Mouse (Mus musculus) CH12.LX (cell line): ENCODE results near the gene Fer1l5. TPM values are rescaled to one million over a fixed set of nuclear protein-coding genes. Genes with fewer than 3 reads are reported as not detected.

ENCODE experiments used
- DNase-seq: peaks from one replicate; pipeline ENCODE4 v3.0.0-alpha.2; 2013; ENCODE audit errors: extremely low read depth
- H3K27ac ChIP-seq: 2 replicates; pipeline ENCODE4 v1.5.1; 2012; ENCODE audit warnings: low read depth, mild to moderate bottlenecking, control low read depth, moderate library complexity; ENCODE audit not compliant: insufficient read depth
- H3K27me3 ChIP-seq: replicated peaks from 2 replicates; pipeline ENCODE3; 2012; ENCODE audit warnings: inconsistent platforms
- H3K36me3 ChIP-seq, 2 experiments: replicated peaks in 1 of 2; 2 replicates each; pipeline versions ENCODE3 to v1.6.1; 2012; ENCODE audit warnings: inconsistent platforms in 1 of 2, low read length in 1 of 2, mild to moderate bottlenecking in 1 of 2, mixed read lengths in 1 of 2, moderate library complexity in 1 of 2; ENCODE audit not compliant: control insufficient read depth in 1 of 2, insufficient read depth in 1 of 2
- H3K4me1 ChIP-seq, 2 experiments: 2 replicates each; pipeline ENCODE4 v1.6.1; 2012; ENCODE audit warnings: inconsistent platforms in 1 of 2, moderate library complexity in 1 of 2; ENCODE audit not compliant: insufficient read depth in 2 of 2, control insufficient read depth in 1 of 2
- H3K4me2 ChIP-seq: 2 replicates; pipeline ENCODE4 v1.6.1; 2012; ENCODE audit warnings: low read depth, mild to moderate bottlenecking, control low read depth; ENCODE audit not compliant: poor library complexity, insufficient read depth, severe bottlenecking
- H3K4me3 ChIP-seq, 3 experiments: fragments of 150-350 bp in 1 of 3; sonication (generic) in 1 of 3; replicated peaks in 1 of 3; 2 replicates each; pipeline versions ENCODE3 to v1.5.1; 2011 to 2012; ENCODE audit warnings: low read depth in 2 of 3, low read length in 2 of 3, mild to moderate bottlenecking in 2 of 3, moderate library complexity in 2 of 3, control low read depth in 1 of 3, improper control_type of control experiment in 1 of 3, inconsistent platforms in 1 of 3, mixed read lengths in 1 of 3; ENCODE audit not compliant: poor library complexity in 1 of 3
- H3K79me2 ChIP-seq: replicated peaks from 2 replicates; pipeline ENCODE4 v1.6.1; 2012; ENCODE audit warnings: mild to moderate bottlenecking, moderate library complexity; ENCODE audit not compliant: control insufficient read depth, poor library complexity, insufficient read depth, severe bottlenecking; ENCODE audit errors: extremely low read depth
- H3K9ac ChIP-seq: 2 replicates; pipeline ENCODE4 v1.6.1; 2012; ENCODE audit warnings: low read depth, mild to moderate bottlenecking, control low read depth, moderate library complexity; ENCODE audit not compliant: insufficient read depth
- H3K9me3 ChIP-seq: replicated peaks from 2 replicates; pipeline ENCODE3; 2012; ENCODE audit warnings: low read length, inconsistent platforms, mixed read lengths
- BHLHE40 ChIP-seq: IDR thresholded peaks from 2 replicates; pipeline ENCODE4 v1.6.1; 2011; ENCODE audit warnings: mild to moderate bottlenecking, low read depth, low read length, improper control_type of control experiment
- CTCF ChIP-seq, 2 experiments: IDR thresholded peaks in 1 of 2; conservative IDR thresholded peaks in 1 of 2; 2 replicates each; pipeline ENCODE4 v1.5.1; 2011 to 2012; ENCODE audit warnings: low read depth in 2 of 2, low read length in 2 of 2, improper control_type of control experiment in 1 of 2, inconsistent platforms in 1 of 2, mild to moderate bottlenecking in 1 of 2, moderate library complexity in 1 of 2
- ELF1 ChIP-seq: IDR thresholded peaks from 2 replicates; pipeline ENCODE4 v1.6.1; 2014; ENCODE audit warnings: low read depth, mild to moderate bottlenecking, inconsistent platforms, low read length, improper control_type of control experiment
- GABPA ChIP-seq: IDR thresholded peaks from 2 replicates; pipeline ENCODE4 v1.6.1; 2012; ENCODE audit warnings: low read depth, low read length, improper control_type of control experiment, inconsistent platforms; ENCODE audit not compliant: insufficient replicate concordance
- HCFC1 ChIP-seq: IDR thresholded peaks from 2 replicates; pipeline ENCODE4 v1.6.1; 2012; ENCODE audit warnings: low read depth, mild to moderate bottlenecking, inconsistent platforms, low read length, improper control_type of control experiment
- IRF4 ChIP-seq: IDR thresholded peaks from 2 replicates; pipeline ENCODE4 v1.6.1; 2014; ENCODE audit warnings: low read depth, mild to moderate bottlenecking, inconsistent platforms, low read length, improper control_type of control experiment
- JUN ChIP-seq: IDR thresholded peaks from 2 replicates; pipeline ENCODE4 v1.6.1; 2011; ENCODE audit warnings: low read depth, mild to moderate bottlenecking, low read length, improper control_type of control experiment, moderate library complexity; ENCODE audit not compliant: insufficient read depth
- MAFK ChIP-seq: IDR thresholded peaks from 2 replicates; pipeline ENCODE4 v1.6.1; 2011; ENCODE audit warnings: low read length, improper control_type of control experiment; ENCODE audit not compliant: insufficient replicate concordance
- MAX ChIP-seq: IDR thresholded peaks from 2 replicates; pipeline ENCODE4 v1.6.1; 2011; ENCODE audit warnings: low read length, improper control_type of control experiment
- MAZ ChIP-seq: IDR thresholded peaks from 2 replicates; pipeline ENCODE4 v1.6.1; 2012; ENCODE audit warnings: low read depth, mild to moderate bottlenecking, inconsistent platforms, low read length, improper control_type of control experiment, moderate library complexity
- MXI1 ChIP-seq: IDR thresholded peaks from 2 replicates; pipeline ENCODE4 v1.6.1; 2011; ENCODE audit warnings: mild to moderate bottlenecking, low read depth, low read length, improper control_type of control experiment
- NELFE ChIP-seq: IDR thresholded peaks from 2 replicates; pipeline ENCODE4 v1.6.1; 2011; ENCODE audit warnings: low read depth, low read length, improper control_type of control experiment
- NRF1 ChIP-seq: IDR thresholded peaks from 2 replicates; pipeline ENCODE4 v1.6.1; 2014; ENCODE audit warnings: low read depth, mild to moderate bottlenecking, inconsistent platforms, low read length, improper control_type of control experiment, moderate library complexity
- PAX5 ChIP-seq: IDR thresholded peaks from 2 replicates; pipeline ENCODE4 v1.6.1; 2012; ENCODE audit warnings: low read length, inconsistent platforms, mixed read lengths
- POLR2A ChIP-seq: IDR thresholded peaks from 2 replicates; pipeline ENCODE4 v1.6.1; 2011; ENCODE audit warnings: low read depth, mild to moderate bottlenecking, improper control_type of control experiment, low read length
- RCOR1 ChIP-seq: conservative IDR thresholded peaks from 2 replicates; pipeline ENCODE4 v1.6.1; 2012; ENCODE audit warnings: low read depth, mild to moderate bottlenecking, inconsistent platforms, low read length, improper control_type of control experiment
- SMC3 ChIP-seq: IDR thresholded peaks from 2 replicates; pipeline ENCODE4 v1.6.1; 2011; ENCODE audit warnings: low read depth, low read length, improper control_type of control experiment
- UBTF ChIP-seq: IDR thresholded peaks from 2 replicates; pipeline ENCODE4 v1.6.1; 2012; ENCODE audit warnings: low read depth, mild to moderate bottlenecking, inconsistent platforms, low read length, improper control_type of control experiment, moderate library complexity
- ZC3H11A ChIP-seq: IDR thresholded peaks from 2 replicates; pipeline ENCODE4 v1.6.1; 2012; ENCODE audit warnings: low read depth, mild to moderate bottlenecking, inconsistent platforms, low read length, improper control_type of control experiment
- ZKSCAN1 ChIP-seq: IDR thresholded peaks from 2 replicates; pipeline ENCODE4 v1.6.1; 2012; ENCODE audit warnings: low read depth, inconsistent platforms, low read length, improper control_type of control experiment, borderline replicate concordance
- ZMIZ1 ChIP-seq: IDR thresholded peaks from 2 replicates; pipeline ENCODE4 v1.6.1; 2012; ENCODE audit warnings: low read depth, mild to moderate bottlenecking, inconsistent platforms, low read length, improper control_type of control experiment
- dilution Hi-C: fragments of 300-500 bp; cut with MboI; formaldehyde crosslinking; loops from 2 replicates; pipeline ENCODE4 v1.14.3; 2020; ENCODE audit warnings: low sequenced_read_pairs; ENCODE audit not compliant: extremely low pct_unique_long_range_greater_than_20kb, extremely low pct_ligation_motif_present
- in situ Hi-C: fragments of 300-500 bp; cut with MboI; formaldehyde crosslinking; loops from 3 replicates; pipeline ENCODE4 v1.14.3; 2019; ENCODE audit warnings: low sequenced_read_pairs, low pct_ligation_motif_present, low pct_unique_long_range_greater_than_20kb, mixed read lengths
- polyA plus RNA-seq: library from polyadenylated mRNA; unstranded; fragments of >175 nt; gene quantifications from 2 replicates; pipeline ENCODE4 v1.2.1, GENCODE M21; 2012; ENCODE audit warnings: low read depth; ENCODE audit not compliant: insufficient read length
- total RNA-seq, 2 experiments: library from RNA; depleted of rRNA; stranded (reverse); fragments of 300-350 nt in 1 of 2; fragments of >200 nt in 1 of 2; gene quantifications; 2 replicates each; pipeline ENCODE4 v1.2.3; 2012 to 2014

The Fer1l5 gene
- total and polyA plus RNA-seq, 3 experiments: 1.2 TPM; not detected in 2

DNA sequence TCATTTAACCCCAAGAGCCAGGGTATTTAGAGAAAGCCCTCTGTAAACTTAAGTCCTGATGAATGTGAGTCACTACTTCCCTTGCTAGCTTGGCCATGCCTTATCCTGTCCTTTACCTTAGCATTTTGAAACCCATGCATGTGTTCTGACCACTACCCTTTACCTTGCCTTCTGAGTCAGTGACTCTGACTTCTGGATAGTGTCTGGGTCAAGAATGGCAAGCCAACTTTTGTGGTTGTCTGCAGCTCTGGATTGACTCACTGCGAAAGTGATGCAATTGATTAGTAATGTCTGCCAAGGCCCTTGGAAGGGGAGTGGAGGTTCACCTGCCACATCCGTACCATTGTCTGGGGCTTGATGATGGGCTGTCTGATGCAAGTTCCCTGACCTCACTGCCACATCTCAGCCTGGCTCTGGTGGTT lies 46.2 kb upstream of the Fer1l5 start (continued):
- TF ChIP-seq HCFC1 (no peak), MAFK (no peak)

DNA sequence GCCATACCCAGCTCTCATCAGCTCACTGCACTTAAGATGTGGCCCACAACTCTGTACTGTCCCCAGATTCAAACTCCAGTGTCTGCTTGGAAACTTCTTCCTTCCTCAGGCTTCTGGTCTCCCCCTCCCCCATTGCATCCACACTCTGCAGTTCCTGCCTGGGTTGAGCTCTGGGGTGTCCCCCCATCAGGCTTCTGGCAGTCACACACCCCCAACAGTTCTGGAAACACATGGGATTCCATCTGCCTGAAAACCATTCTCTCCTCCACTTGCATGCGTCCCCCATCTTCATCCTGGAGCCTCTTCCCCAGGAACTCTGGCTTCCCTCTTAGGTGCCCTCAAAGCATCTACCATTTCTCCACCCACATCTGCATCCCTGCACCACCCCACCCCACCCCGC lies 45.3 kb upstream of the Fer1l5 start:
- no peaks in the 10 kb centered on the region for H3K27me3 ChIP-seq
- dilution Hi-C loops: no loop called here
- H3K4me1 ChIP-seq: peaks cover 9 to 13% of the 10 kb centered on the region in 2 experiments
- no peak overlapping the region for H3K4me2 ChIP-seq
- H3K9ac ChIP-seq: no peak overlapping the region
- in situ Hi-C loops: loop anchor here (10.0 kb wide), 1 partner anchor 148 kb away; the partner anchor contains the start of gene Cnnm4
- H3K27ac ChIP-seq: no peak overlapping the region
- H3K9me3 ChIP-seq: no peaks in the 10 kb centered on the region
- H3K36me3 ChIP-seq: peaks cover 5 to 42% of the 10 kb centered on the region in 2 experiments
- H3K79me2 ChIP-seq: no peaks in the 10 kb centered on the region
- TF ChIP-seq NELFE (no peak), IRF4 (no peak), ELF1 (no peak), UBTF (no peak), BHLHE40 (no peak), MAZ (no peak), POLR2A (no peak), MXI1 (no peak), HCFC1 (no peak), SMC3 (no peak), CTCF (conservative IDR thresholded peaks at IDR 0.05 in 1 of 2, IDR thresholded peaks at IDR 0.05 in 1 of 2; ENCODE audit: low read depth in 2 of 2, low read length in 2 of 2) (no peak)
- TF ChIP-seq, all 38 proteins: peak for 0
- DNase-seq: no peak
- H3K4me3 ChIP-seq: no peak overlapping the region

DNA sequence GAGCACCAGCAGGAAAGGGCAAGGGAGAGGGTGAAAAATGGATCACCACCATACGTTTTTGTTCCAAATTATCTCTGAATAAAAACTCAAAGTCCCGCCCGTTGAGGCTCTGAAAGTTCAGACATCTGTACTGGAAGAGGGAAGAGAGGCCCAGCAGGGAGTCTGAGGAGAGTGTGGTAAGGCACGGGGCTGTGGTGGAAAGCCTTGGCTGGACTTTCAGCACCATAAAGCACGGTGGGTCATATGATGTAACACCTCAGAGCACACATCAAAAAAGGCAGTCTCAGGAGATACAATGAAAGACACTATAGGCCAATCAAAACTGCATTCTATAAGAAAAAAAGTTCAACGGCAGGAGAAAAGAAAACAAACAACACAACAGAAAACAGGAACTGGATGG lies 40.3 kb upstream of the Fer1l5 start:
- no peak overlapping the region for H3K27ac ChIP-seq
- no peak for DNase-seq
- peaks cover 31 to 65% of the 10 kb centered on the region in 2 experiments for H3K36me3 ChIP-seq
- no peak overlapping the region for H3K4me3 ChIP-seq
- in situ Hi-C loops (no loop called here), dilution Hi-C loops (no loop called here)
- H3K27me3 ChIP-seq: no peaks in the 10 kb centered on the region
- H3K9me3 ChIP-seq: no peaks in the 10 kb centered on the region
- no peak overlapping the region for H3K9ac ChIP-seq
- H3K79me2 ChIP-seq: no peaks in the 10 kb centered on the region
- TF ChIP-seq JUN (no peak), ZKSCAN1 (no peak), CTCF (conservative IDR thresholded peaks at IDR 0.05 in 1 of 2, IDR thresholded peaks at IDR 0.05 in 1 of 2; ENCODE audit: low read depth in 2 of 2, low read length in 2 of 2) (no peak), MAX (no peak), NRF1 (no peak), ZC3H11A (no peak), RCOR1 (no peak), PAX5 (no peak), ZMIZ1 (no peak), GABPA (no peak)
- no peak overlapping the region for H3K4me2 ChIP-seq
- H3K4me1 ChIP-seq: no peaks in the 10 kb centered on the region
